8 mouse cellular contexts compared by ENCODE assay signal in the genomic region with DNA sequence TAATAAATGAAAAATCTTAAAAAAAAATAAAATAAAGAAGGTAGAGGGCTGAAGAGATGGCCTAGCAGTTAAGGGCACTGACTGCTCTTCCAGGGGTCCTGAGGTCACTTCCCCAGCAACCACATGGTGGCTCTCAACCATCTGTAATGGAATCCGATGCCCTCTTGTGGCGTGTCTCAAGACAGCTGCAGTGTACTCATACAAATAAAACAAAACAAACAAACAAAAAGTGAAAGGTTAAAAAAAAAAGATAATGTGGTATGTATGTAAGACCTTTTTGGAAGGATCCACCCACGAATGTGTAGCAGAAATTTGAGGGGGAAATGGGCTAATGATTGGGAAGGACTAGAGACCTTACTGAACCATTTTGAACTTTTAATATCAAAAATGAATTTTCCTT. TPM values are rescaled to one million over a fixed set of nuclear protein-coding genes. Genes with fewer than 3 reads are reported as not detected.
A peak's percentile ranks its signal among the peaks of the same experiment; 100 is the strongest.
DNase-seq lines count a peak whose midpoint lies in the region; ATAC-seq and TF ChIP-seq lines count a peak whose summit lies in the region.

No protein-coding gene starts in this region.

- H3K36me3 ChIP-seq in intestine, postnatal 0 days (ENCODE audit: control insufficient read depth, insufficient read depth) = no peaks in the 10 kb centered on the region
- H3K36me3 ChIP-seq in limb, embryonic 13.5 days = peaks cover 12% of the 10 kb centered on the region
- peaks cover 6% of the 10 kb centered on the region for H3K36me3 ChIP-seq in midbrain, embryonic 13.5 days
- H3K36me3 ChIP-seq in spleen, adult 2 months (ENCODE audit: control insufficient read depth, insufficient read depth, low read length) = no peaks in the 10 kb centered on the region; the same call in 1 of the 2 replicates

- no peaks in the 10 kb centered on the region for H3K4me1 ChIP-seq in cortical plate, adult 2 months (ENCODE audit: control insufficient read depth, insufficient read depth, low read length)
- no peaks in the 10 kb centered on the region for H3K4me1 ChIP-seq in intestine, postnatal 0 days (replicated peaks; ENCODE audit: control insufficient read depth, insufficient read depth, low read length)
- H3K4me1 ChIP-seq in limb, embryonic 13.5 days = no peaks in the 10 kb centered on the region
- H3K4me1 ChIP-seq in midbrain, embryonic 13.5 days (replicated peaks) = no peaks in the 10 kb centered on the region
- no peaks in the 10 kb centered on the region for H3K4me1 ChIP-seq in spleen, adult 2 months (ENCODE audit: control insufficient read depth, insufficient read depth, insufficient read length)

- H3K27ac ChIP-seq in cortical plate, adult 2 months (ENCODE audit: insufficient read depth, low read length) = no peak overlapping the region
- H3K27ac ChIP-seq in intestine, postnatal 0 days (ENCODE audit: low read depth, low read length) = no peak overlapping the region
- no peak overlapping the region for H3K27ac ChIP-seq in limb, embryonic 13.5 days
- peak overlapping the region; percentile 75; the same call in 1 of the 2 replicates for H3K27ac ChIP-seq in midbrain, embryonic 13.5 days
- no peak overlapping the region for H3K27ac ChIP-seq in spleen, adult 2 months (ENCODE audit: insufficient read depth, low read length)

- ATAC-seq in intestine, postnatal 0 days = peak; percentile 61; the same call in 1 of the 2 replicates
- ATAC-seq in limb, embryonic 13.5 days (ENCODE audit: low FRiP score, low read depth) = peak; percentile 24; the same call in 1 of the 2 replicates
- peak; percentile 61 for ATAC-seq in midbrain, embryonic 13.5 days

- peak; percentile 44 for DNase-seq in urinary bladder, postnatal 14 days (ENCODE audit: low spot score)
- no peak for DNase-seq in urinary bladder, adult 2 months (ENCODE audit: low spot score)
- DNase-seq in gastrocnemius, postnatal 25 days = peak; percentile 24
- peak; percentile 53 to 67 for DNase-seq in spleen, adult 2 months (ENCODE audit: low read depth in 1 of 2, low spot score in 2 of 2)

- TF ChIP-seq CTCF in cortical plate, adult 2 months (IDR thresholded peaks at IDR 0.05; ENCODE audit: extremely low read depth, insufficient read depth, low read length) = peak; percentile 48
- peak; percentile 81 for TF ChIP-seq CTCF in intestine, postnatal 0 days (IDR thresholded peaks at IDR 0.05; ENCODE audit: low read depth)
- peak; percentile 37; the same call in 1 of the 2 replicates for TF ChIP-seq CTCF in spleen, adult 2 months (IDR thresholded peaks at IDR 0.05; ENCODE audit: extremely low read depth, insufficient read depth, insufficient read length, insufficient replicate concordance)

- no peaks in the 10 kb centered on the region for H3K9me3 ChIP-seq in intestine, postnatal 0 days (ENCODE audit: control insufficient read depth)
- H3K9me3 ChIP-seq in limb, embryonic 13.5 days = no peaks in the 10 kb centered on the region
- H3K9me3 ChIP-seq in midbrain, embryonic 13.5 days = no peaks in the 10 kb centered on the region

- H3K27me3 ChIP-seq in intestine, postnatal 0 days (replicated peaks; ENCODE audit: control insufficient read depth, insufficient read depth, low read length) = no peaks in the 10 kb centered on the region
- no peaks in the 10 kb centered on the region for H3K27me3 ChIP-seq in limb, embryonic 13.5 days
- no peaks in the 10 kb centered on the region for H3K27me3 ChIP-seq in midbrain, embryonic 13.5 days
- H3K27me3 ChIP-seq in spleen, adult 2 months (ENCODE audit: control insufficient read depth, insufficient read depth, low read length) = no peaks in the 10 kb centered on the region

- TF ChIP-seq POLR2A in cortical plate, adult 2 months (IDR thresholded peaks at IDR 0.05; ENCODE audit: extremely low read depth, insufficient read depth, low read length) = no peak
- no peak for TF ChIP-seq POLR2A in spleen, adult 2 months (IDR thresholded peaks at IDR 0.05; ENCODE audit: low read depth, low read length)

- peak overlapping the region; percentile 36 for H3K4me3 ChIP-seq in cortical plate, adult 2 months (ENCODE audit: insufficient read depth, low read length)
- H3K4me3 ChIP-seq in intestine, postnatal 0 days (ENCODE audit: low read depth, low read length) = peak overlapping the region; percentile 49
- H3K4me3 ChIP-seq in limb, embryonic 13.5 days = peak overlapping the region; percentile 46
- peak overlapping the region; percentile 46 for H3K4me3 ChIP-seq in midbrain, embryonic 13.5 days (replicated peaks)
- peak overlapping the region; percentile 56; the same call in 1 of the 2 replicates for H3K4me3 ChIP-seq in spleen, adult 2 months (ENCODE audit: extremely low read depth, insufficient read depth, insufficient read length)

- 8% methylated on average over 3 of the region's 3 CpGs for WGBS in intestine, postnatal 0 days
- 11% methylated on average over 3 of the region's 3 CpGs for WGBS in limb, embryonic 13.5 days
- WGBS in midbrain, embryonic 13.5 days = 2% methylated on average over 3 of the region's 3 CpGs
- WGBS in spleen, adult 2 months = 3% methylated on average over 3 of the region's 3 CpGs

- H3K9ac ChIP-seq in intestine, postnatal 0 days (ENCODE audit: low read depth, low read length) = 0 out of 2 replicates have a peak overlapping the region, but pooled peaks have one; percentile 26
- H3K9ac ChIP-seq in limb, embryonic 13.5 days = no peak overlapping the region
- peak overlapping the region; percentile 28; the same call in 1 of the 2 replicates for H3K9ac ChIP-seq in midbrain, embryonic 13.5 days (replicated peaks)

- H3K4me2 ChIP-seq in intestine, postnatal 0 days (replicated peaks; ENCODE audit: low read depth) = peak overlapping the region; percentile 68
- peak overlapping the region; percentile 73 for H3K4me2 ChIP-seq in limb, embryonic 13.5 days (replicated peaks)
- peak overlapping the region; percentile 56 for H3K4me2 ChIP-seq in midbrain, embryonic 13.5 days (replicated peaks)

RNA-seq across cellular contexts. Expression of gene Fam151b, which starts 0.5 kb away (rescaled TPM):
- polyA plus RNA-seq in urinary bladder, adult 2 months (2012; rRNA removed) = 8.4 and 9.8 TPM in 2 replicates
- polyA plus RNA-seq in cortical plate, adult 2 months (2012; rRNA removed) = 9.9 and 11.7 TPM in 2 replicates
- 1 to 10 TPM; 2.0 to 2.4 TPM for total RNA-seq in gastrocnemius, postnatal 25 days (2021)
- polyA plus RNA-seq in intestine, postnatal 0 days (2015; fragmentation: Nextera tagmentation; extraction: Ambion mirVana) = 0.29 and 0.46 TPM in 2 replicates
- polyA plus RNA-seq in limb, embryonic 13.5 days (2015; fragmentation: Nextera tagmentation; extraction: Ambion mirVana) = 0.36 and 0.37 TPM in 2 replicates
- 0.17 and 0.22 TPM in 2 replicates for polyA plus RNA-seq in midbrain, embryonic 13.5 days (2015; fragmentation: Nextera tagmentation; extraction: Ambion mirVana)
- 0.81 and 0.96 TPM in 2 replicates for polyA plus RNA-seq in spleen, adult 2 months (2012; rRNA removed)

RNA-seq across cellular contexts. Expression of gene Zfyve16, which starts 47.3 kb away (rescaled TPM):
- 10.3 and 10.7 TPM in 2 replicates for polyA plus RNA-seq in urinary bladder, adult 2 months (2012; rRNA removed)
- 11.6 and 13.2 TPM in 2 replicates for polyA plus RNA-seq in cortical plate, adult 2 months (2012; rRNA removed)
- 1 to 10 TPM; 8.6 to 8.7 TPM for total RNA-seq in gastrocnemius, postnatal 25 days (2021)
- 3.5 TPM in 2 replicates for polyA plus RNA-seq in intestine, postnatal 0 days (2015; fragmentation: Nextera tagmentation; extraction: Ambion mirVana)
- 13.5 and 13.7 TPM in 2 replicates for polyA plus RNA-seq in limb, embryonic 13.5 days (2015; fragmentation: Nextera tagmentation; extraction: Ambion mirVana)
- polyA plus RNA-seq in midbrain, embryonic 13.5 days (2015; fragmentation: Nextera tagmentation; extraction: Ambion mirVana) = 11.3 and 12.3 TPM in 2 replicates
- polyA plus RNA-seq in spleen, adult 2 months (2012; rRNA removed) = 1.4 and 1.8 TPM in 2 replicates

RNA-seq across cellular contexts. Expression of gene Ankrd34b, which starts 57.7 kb away (rescaled TPM):
- not detected in 2 replicates for polyA plus RNA-seq in urinary bladder, adult 2 months (2012; rRNA removed)
- 7.8 and 7.9 TPM in 2 replicates for polyA plus RNA-seq in cortical plate, adult 2 months (2012; rRNA removed)
- not detected for total RNA-seq in gastrocnemius, postnatal 25 days (2021)
- 0.08 and 0.09 TPM in 2 replicates for polyA plus RNA-seq in intestine, postnatal 0 days (2015; fragmentation: Nextera tagmentation; extraction: Ambion mirVana)
- 0.09 and 0.13 TPM in 2 replicates for polyA plus RNA-seq in limb, embryonic 13.5 days (2015; fragmentation: Nextera tagmentation; extraction: Ambion mirVana)
- polyA plus RNA-seq in midbrain, embryonic 13.5 days (2015; fragmentation: Nextera tagmentation; extraction: Ambion mirVana) = 0.99 and 1.4 TPM in 2 replicates
- not detected in 2 replicates for polyA plus RNA-seq in spleen, adult 2 months (2012; rRNA removed)
